Mouse (Mus musculus): Measurements from ENCODE around the gene Vamp8. TPM values are rescaled to one million over a fixed set of nuclear protein-coding genes. Genes with fewer than 3 reads are reported as not detected.

Vamp8 gene
- total RNA-seq, 2 experiments from 2014 or later, result 8.1 to 9.4 TPM

Other genes with a start within 250 kb of the Vamp8 start
- 1 to 10 TPM; 1.1 to 1.7 TPM for gene Atoh8, start 155.1 kb downstream of the Vamp8 start, total RNA-seq (2021)
- not detected for gene Sftpb, start 86.1 kb downstream of the Vamp8 start, total RNA-seq (2021)
- gene Usp39, start 45.5 kb downstream of the Vamp8 start, total RNA-seq (2021), result 10 to 100 TPM; 31.8 to 33.6 TPM
- 10 to 100 TPM; 12.3 to 13.1 TPM for gene 0610030E20Rik, start 43.4 kb downstream of the Vamp8 start, total RNA-seq (2021)
- gene Tmem150a, start 35.3 kb downstream of the Vamp8 start, total RNA-seq (2021), result 10 to 100 TPM; 16.6 to 19.0 TPM
- gene Rnf181, start 23.7 kb downstream of the Vamp8 start, total RNA-seq (2021), result 10 to 100 TPM; 66.0 to 68.3 TPM
- 1 to 10 TPM; 3.4 to 4.5 TPM for gene Vamp5, start 10.2 kb downstream of the Vamp8 start, total RNA-seq (2021)
- gene Ggcx, start 23.6 kb upstream of the Vamp8 start, total RNA-seq (2021), result 10 to 100 TPM; 19.8 to 21.1 TPM
- gene Mat2a, start 48.9 kb upstream of the Vamp8 start, total RNA-seq (2021), result 100 to 1,000 TPM; 158 to 195 TPM
- gene Sh2d6, start 131.0 kb upstream of the Vamp8 start, total RNA-seq (2021), result 1 to 10 TPM; 1.1 to 1.2 TPM
- gene Capg, start 153.7 kb upstream of the Vamp8 start, total RNA-seq (2021), result 1 to 10 TPM; 2.8 to 4.0 TPM
- 10 to 100 TPM; 13.0 to 14.4 TPM for gene Elmod3, start 207.7 kb upstream of the Vamp8 start, total RNA-seq (2021)
- gene Retsat, start 207.8 kb upstream of the Vamp8 start, total RNA-seq (2021), result 10 to 100 TPM; 25.9 to 30.8 TPM
- 10 to 100 TPM; 48.4 to 50.9 TPM for gene Tgoln1, start 226.3 kb upstream of the Vamp8 start, total RNA-seq (2021)

All from left cerebral cortex, postnatal 10 days (tissue).